Mouse (Mus musculus) midbrain, embryonic 13.5 days (tissue): ENCODE measurements at regions not wholly inside any gene's neighbourhood (a gene's known extent, or its start where the extent isn't known, plus 50 kb on each side); places are given as distances from the start of the nearest gene placed in this dataset.

Experiments used
- ATAC-seq: fragments of 200-750 bp; cut with Nextera tagmentation; 2 replicates; pipeline ENCODE4 v1.8.0; 2017; ENCODE audit warnings: mild to moderate bottlenecking, moderate TSS enrichment, moderate library complexity
- H3K27ac ChIP-seq: fragments of 300-500 bp; sonication (generic); 2 replicates; pipeline ENCODE4 v1.5.1; 2015; ENCODE audit warnings: inconsistent platforms, mild to moderate bottlenecking, moderate library complexity
- H3K27me3 ChIP-seq: fragments of 300-500 bp; sonication (generic); 2 replicates; pipeline ENCODE4 v1.6.1; 2015; ENCODE audit warnings: mild to moderate bottlenecking, inconsistent platforms
- H3K36me3 ChIP-seq: fragments of 300-500 bp; sonication (generic); 2 replicates; pipeline ENCODE4 v1.6.1; 2015; ENCODE audit warnings: mild to moderate bottlenecking, inconsistent platforms
- H3K4me1 ChIP-seq: fragments of 300-500 bp; sonication (generic); replicated peaks from 2 replicates; pipeline ENCODE4 v1.6.1; 2015; ENCODE audit warnings: inconsistent platforms
- H3K4me2 ChIP-seq: fragments of 300-500 bp; sonication (generic); replicated peaks from 2 replicates; pipeline ENCODE4 v1.6.1; 2015; ENCODE audit warnings: moderate library complexity, mild to moderate bottlenecking, inconsistent platforms
- H3K4me3 ChIP-seq: fragments of 300-500 bp; sonication (generic); replicated peaks from 2 replicates; pipeline ENCODE4 v1.5.1; 2015; ENCODE audit warnings: mild to moderate bottlenecking, inconsistent platforms
- H3K9ac ChIP-seq: fragments of 300-500 bp; sonication (generic); replicated peaks from 2 replicates; pipeline ENCODE4 v1.6.1; 2015; ENCODE audit warnings: mild to moderate bottlenecking, inconsistent platforms
- H3K9me3 ChIP-seq: fragments of 300-500 bp; sonication (generic); 2 replicates; pipeline ENCODE4 v1.6.1; 2016; ENCODE audit warnings: mild to moderate bottlenecking, inconsistent platforms
- WGBS: fragments of 180-500 bp; shearing (Covaris S2); methylation state at CpG from one replicate; pipeline ENCODE4 v1.1.7; 2015; 5-methylcytosine and 5-hydroxymethylcytosine counted together

GRCm38 (mm10) chr10:115749844-115750243 lies 66.8 kb upstream of the Tspan8 start:
- ATAC-seq, result no peak
- 54% methylated on average over 2 of the region's 2 CpGs for WGBS

DNA sequence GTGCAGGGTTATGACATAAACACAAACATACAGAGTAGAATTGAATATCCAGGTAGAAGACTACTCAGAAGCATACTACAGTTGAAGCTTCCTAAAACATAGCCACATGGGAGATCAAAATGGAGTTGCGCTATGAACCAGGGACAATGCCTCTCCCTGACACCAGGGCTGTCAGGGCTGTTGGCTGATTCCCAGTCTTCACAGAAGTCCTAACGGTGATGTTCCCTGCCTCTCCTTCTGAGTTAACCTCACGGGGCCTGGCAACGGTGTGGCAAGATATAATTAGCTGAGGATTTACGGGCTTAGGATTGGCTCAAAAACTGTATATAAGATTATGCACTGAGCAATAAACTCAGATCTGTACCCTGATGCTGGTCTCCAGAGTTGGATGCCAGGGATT lies 66.4 kb upstream of the Tspan8 start:
- no peak overlapping the region for H3K4me2 ChIP-seq
- 0 out of 2 replicates have a peak, but pooled peaks have one; percentile 34 for ATAC-seq
- no peak overlapping the region for H3K27ac ChIP-seq
- H3K36me3 ChIP-seq, result no peaks in the 10 kb centered on the region
- no peaks in the 10 kb centered on the region for H3K9me3 ChIP-seq
- H3K4me3 ChIP-seq, result no peak overlapping the region
- 85% methylated on average over 5 of the region's 5 CpGs for WGBS
- no peak overlapping the region for H3K9ac ChIP-seq
- no peaks in the 10 kb centered on the region for H3K27me3 ChIP-seq
- no peaks in the 10 kb centered on the region for H3K4me1 ChIP-seq

More at GRCm38 (mm10) chr10:115749844-115750243, 66.8 kb upstream of the Tspan8 start:
- H3K36me3 ChIP-seq, result no peaks in the 10 kb centered on the region
- no peak overlapping the region for H3K27ac ChIP-seq
- no peaks in the 10 kb centered on the region for H3K4me1 ChIP-seq
- no peaks in the 10 kb centered on the region for H3K27me3 ChIP-seq
- no peak overlapping the region for H3K9ac ChIP-seq
- H3K9me3 ChIP-seq, result no peaks in the 10 kb centered on the region
- H3K4me3 ChIP-seq, result no peak overlapping the region
- no peak overlapping the region for H3K4me2 ChIP-seq

DNA sequence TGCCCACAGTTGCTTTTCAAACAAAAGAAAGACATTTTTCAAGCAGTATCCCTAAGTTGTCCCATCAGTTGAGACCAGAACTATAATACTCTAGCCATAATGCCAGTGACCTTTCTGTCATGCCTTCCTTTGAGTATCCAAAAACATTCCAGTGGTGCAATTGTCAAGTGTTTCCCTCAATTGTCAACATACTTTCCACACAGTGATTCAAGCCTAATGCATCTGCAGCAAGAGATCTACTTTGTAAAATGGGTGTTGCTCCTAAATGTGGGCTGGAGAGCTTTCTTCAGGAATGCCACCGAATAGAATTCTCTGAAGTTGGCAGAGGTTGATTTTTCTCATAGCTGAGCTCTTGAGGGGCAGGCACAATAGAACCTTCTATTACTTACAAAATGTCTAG lies 58.0 kb upstream of the Tspan8 start:
- ATAC-seq, result no peak
- H3K9ac ChIP-seq, result no peak overlapping the region
- H3K36me3 ChIP-seq, result no peaks in the 10 kb centered on the region
- H3K4me2 ChIP-seq, result no peak overlapping the region
- no peaks in the 10 kb centered on the region for H3K27me3 ChIP-seq
- H3K4me3 ChIP-seq, result no peak overlapping the region
- H3K27ac ChIP-seq, result no peak overlapping the region
- H3K9me3 ChIP-seq, result no peaks in the 10 kb centered on the region
- 87% methylated on average over 1 of the region's 1 CpGs for WGBS
- no peaks in the 10 kb centered on the region for H3K4me1 ChIP-seq
